Mouse (Mus musculus): ENCODE results near the gene Il10ra. TPM values are rescaled to one million over a fixed set of nuclear protein-coding genes. Genes with fewer than 3 reads are reported as not detected.

Il10ra gene
- polyA plus RNA-seq, 1 experiment from 2014 or later: 0.70 TPM

DNA sequence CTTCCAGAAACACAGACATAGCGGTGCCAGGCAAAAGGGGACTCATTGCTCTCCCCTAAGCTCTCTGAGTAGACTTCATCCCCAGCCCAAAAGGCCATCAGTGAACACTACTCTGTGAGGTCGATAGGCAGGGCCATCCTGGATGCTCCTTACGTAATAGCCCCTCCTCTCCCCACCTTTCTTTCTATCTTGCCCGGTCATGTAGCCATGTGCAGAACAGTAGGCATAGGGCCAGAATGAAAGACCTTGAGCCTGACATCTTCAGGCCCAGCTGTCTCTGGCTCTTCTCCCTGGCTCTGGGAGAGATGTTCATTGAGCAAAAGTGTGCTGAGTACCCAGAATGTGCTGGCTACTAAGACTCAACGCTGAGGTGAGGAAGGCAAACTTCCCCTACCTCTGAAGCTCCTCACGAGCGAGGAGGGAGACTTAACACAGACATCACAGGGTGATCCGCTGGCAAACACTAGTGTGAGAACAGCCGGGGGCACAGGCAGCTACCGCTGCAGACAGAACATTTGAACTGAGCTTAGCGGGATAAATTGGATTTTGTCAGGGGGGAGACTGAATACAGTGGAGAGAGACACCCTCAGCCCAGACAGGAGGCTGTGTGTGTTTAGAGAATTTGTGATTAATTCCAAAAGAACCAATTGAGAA is 53.3 kb downstream of the Il10ra start:
- H3K4me2 ChIP-seq (ENCODE audit: low read length): no peak overlapping the region
- no peak overlapping the region for H3K9ac ChIP-seq (ENCODE audit: low read depth, low read length)
- H3K27me3 ChIP-seq (ENCODE audit: insufficient read depth, low read length): no peaks in the 10 kb centered on the region
- no peaks in the 10 kb centered on the region for H3K9me3 ChIP-seq (replicated peaks; ENCODE audit: low read length)
- ATAC-seq (replicated peaks; ENCODE audit: low FRiP score, low read depth) (no peak), DNase-seq (ENCODE audit: low spot score) (no peak)
- TF ChIP-seq CTCF (IDR thresholded peaks at IDR 0.05; ENCODE audit: low read depth): no peak
- 68% methylated on average over 11 of the region's 11 CpGs for WGBS
- no peaks in the 10 kb centered on the region for H3K36me3 ChIP-seq (ENCODE audit: insufficient read depth, low read length)
- no peaks in the 10 kb centered on the region for H3K4me1 ChIP-seq (replicated peaks; ENCODE audit: insufficient read depth, low read length)
- H3K4me3 ChIP-seq (replicated peaks; ENCODE audit: low read depth, low read length): no peak overlapping the region
- no peak overlapping the region for H3K27ac ChIP-seq

DNA sequence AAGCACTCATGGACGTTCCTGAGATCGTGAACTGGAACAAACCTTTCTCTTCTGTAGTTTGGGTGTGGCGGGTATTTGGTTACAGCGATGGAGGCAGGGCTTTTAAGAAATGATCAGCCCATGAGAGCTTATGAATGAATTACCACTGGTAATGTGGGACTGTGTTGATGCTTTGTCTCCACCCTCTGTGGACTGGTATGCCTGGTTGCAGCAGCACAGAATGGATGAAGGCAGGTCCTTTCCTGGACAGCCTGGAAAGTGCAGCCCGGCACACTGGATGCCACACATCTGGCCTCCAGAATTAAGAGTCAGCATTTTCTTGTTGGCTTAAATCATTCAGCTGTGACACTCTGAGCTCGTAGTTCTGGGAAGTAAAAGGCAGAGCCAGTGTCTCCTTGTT is 56.9 kb downstream of the Il10ra start:
- H3K9me3 ChIP-seq (replicated peaks; ENCODE audit: low read length): no peaks in the 10 kb centered on the region
- TF ChIP-seq CTCF (IDR thresholded peaks at IDR 0.05; ENCODE audit: low read depth): no peak
- no peaks in the 10 kb centered on the region for H3K4me1 ChIP-seq (replicated peaks; ENCODE audit: insufficient read depth, low read length)
- no peak overlapping the region for H3K4me3 ChIP-seq (replicated peaks; ENCODE audit: low read depth, low read length)
- ATAC-seq (replicated peaks; ENCODE audit: low FRiP score, low read depth) (peak; percentile 46; the same call in 1 of the 2 replicates), DNase-seq (ENCODE audit: low spot score) (no peak)
- H3K4me2 ChIP-seq (ENCODE audit: low read length): no peak overlapping the region
- no peak overlapping the region for H3K9ac ChIP-seq (ENCODE audit: low read depth, low read length)
- H3K27ac ChIP-seq: no peak overlapping the region
- no peaks in the 10 kb centered on the region for H3K36me3 ChIP-seq (ENCODE audit: insufficient read depth, low read length)
- WGBS: 30% methylated on average over 6 of the region's 6 CpGs
- H3K27me3 ChIP-seq (ENCODE audit: insufficient read depth, low read length): no peaks in the 10 kb centered on the region

DNA sequence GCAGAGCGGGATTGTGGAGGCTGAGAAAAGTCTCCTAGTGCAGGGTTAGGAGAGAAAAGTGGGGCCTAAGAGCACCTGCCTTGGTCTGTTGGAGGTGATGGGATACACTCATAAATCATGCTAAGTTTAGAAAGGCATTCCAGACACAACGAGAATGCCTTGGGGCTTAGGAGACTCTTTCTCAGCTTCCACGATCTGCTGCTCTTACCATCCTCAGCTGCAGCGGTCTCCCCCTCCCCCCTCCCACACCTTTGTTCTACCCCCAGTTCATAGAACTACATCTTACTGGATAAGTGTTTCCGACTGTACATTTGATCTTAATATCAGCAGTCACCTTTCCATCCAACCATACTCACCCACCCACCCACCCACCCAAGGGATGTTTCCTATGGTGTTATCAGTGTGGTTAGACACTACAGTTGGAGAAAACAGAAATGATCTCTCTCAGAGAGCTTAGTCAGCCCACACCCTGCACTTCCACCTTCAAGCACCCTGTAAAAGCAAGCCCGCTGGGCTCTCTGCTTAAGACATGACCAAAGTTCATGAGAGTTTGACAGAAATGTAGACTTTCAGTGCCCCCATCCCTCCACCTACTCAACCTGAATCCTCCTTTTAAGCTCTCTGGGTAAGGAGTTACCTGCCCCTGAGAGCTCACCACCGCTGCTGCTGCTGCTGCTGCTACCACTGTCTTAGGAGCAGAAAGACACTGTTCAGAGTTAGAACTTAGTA is 61.8 kb downstream of the Il10ra start:
- TF ChIP-seq CTCF (IDR thresholded peaks at IDR 0.05; ENCODE audit: low read depth): no peak
- Histone ChIP-seq H3K9me3 (replicated peaks; ENCODE audit: low read length) (no peaks in the 10 kb centered on the region), H3K27ac (no peak overlapping the region), H3K4me1 (replicated peaks; ENCODE audit: insufficient read depth, low read length) (no peaks in the 10 kb centered on the region), H3K36me3 (ENCODE audit: insufficient read depth, low read length) (no peaks in the 10 kb centered on the region), H3K4me3 (replicated peaks; ENCODE audit: low read depth, low read length) (no peak overlapping the region), H3K27me3 (ENCODE audit: insufficient read depth, low read length) (no peaks in the 10 kb centered on the region), H3K9ac (ENCODE audit: low read depth, low read length) (no peak overlapping the region), H3K4me2 (ENCODE audit: low read length) (no peak overlapping the region)
- no peak for ATAC-seq (replicated peaks; ENCODE audit: low FRiP score, low read depth)
- no peak for DNase-seq (ENCODE audit: low spot score)
- 63% methylated on average over 7 of the region's 7 CpGs for WGBS

- no peak overlapping the region for H3K4me3 ChIP-seq (replicated peaks; ENCODE audit: low read depth, low read length)
- TF ChIP-seq CTCF (IDR thresholded peaks at IDR 0.05; ENCODE audit: low read depth): no peak
- no peaks in the 10 kb centered on the region for H3K36me3 ChIP-seq (ENCODE audit: insufficient read depth, low read length)
- WGBS: 54% methylated on average over 4 of the region's 4 CpGs
- H3K9me3 ChIP-seq (replicated peaks; ENCODE audit: low read length): no peaks in the 10 kb centered on the region
- no peak overlapping the region for H3K9ac ChIP-seq (ENCODE audit: low read depth, low read length)
- no peak overlapping the region for H3K27ac ChIP-seq
- DNase-seq (ENCODE audit: low spot score): no peak
- no peaks in the 10 kb centered on the region for H3K4me1 ChIP-seq (replicated peaks; ENCODE audit: insufficient read depth, low read length)
- no peak overlapping the region for H3K4me2 ChIP-seq (ENCODE audit: low read length)
- ATAC-seq (replicated peaks; ENCODE audit: low FRiP score, low read depth): no peak
- H3K27me3 ChIP-seq (ENCODE audit: insufficient read depth, low read length): no peaks in the 10 kb centered on the region
Observed at GRCm38 (mm10) chr9:45206121-45206520, 62.8 kb downstream of the Il10ra start.

DNA sequence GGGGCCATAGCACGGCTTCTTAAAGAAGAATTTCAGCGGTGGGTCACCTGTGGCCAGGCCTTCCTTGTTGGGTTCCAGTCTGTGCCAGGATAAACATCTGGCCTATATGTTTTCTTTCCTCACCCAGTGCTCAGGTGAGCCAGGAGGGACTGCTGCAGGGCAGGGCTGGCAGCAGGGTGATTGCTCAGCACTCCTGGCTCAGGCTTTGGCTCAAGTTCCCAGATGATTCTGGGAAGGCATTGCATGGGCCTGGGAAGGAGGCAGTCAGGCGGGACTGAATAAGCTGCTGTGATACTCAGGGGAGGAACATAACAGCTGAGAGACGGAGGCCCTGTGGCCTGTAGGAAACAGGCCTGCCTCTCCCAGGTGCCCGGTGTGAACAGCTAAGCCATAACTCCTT is 63.8 kb downstream of the Il10ra start:
- DNase-seq (ENCODE audit: low spot score) (peak; percentile 24), ATAC-seq (replicated peaks; ENCODE audit: low FRiP score, low read depth) (no peak; the same call in 1 of the 2 replicates)
- TF ChIP-seq CTCF (IDR thresholded peaks at IDR 0.05; ENCODE audit: low read depth): no peak
- H3K9ac ChIP-seq (ENCODE audit: low read depth, low read length): no peak overlapping the region
- no peak overlapping the region for H3K4me3 ChIP-seq (replicated peaks; ENCODE audit: low read depth, low read length)
- WGBS: 57% methylated on average over 5 of the region's 5 CpGs
- H3K27ac ChIP-seq: no peak overlapping the region
- no peaks in the 10 kb centered on the region for H3K4me1 ChIP-seq (replicated peaks; ENCODE audit: insufficient read depth, low read length)
- no peaks in the 10 kb centered on the region for H3K9me3 ChIP-seq (replicated peaks; ENCODE audit: low read length)
- no peaks in the 10 kb centered on the region for H3K36me3 ChIP-seq (ENCODE audit: insufficient read depth, low read length)
- H3K27me3 ChIP-seq (ENCODE audit: insufficient read depth, low read length): no peaks in the 10 kb centered on the region
- no peak overlapping the region for H3K4me2 ChIP-seq (ENCODE audit: low read length)

Small RNA genes lying within 50 kb of the gene (microRNA-seq; reads per million reads assigned to microRNA genes)
- not detected for gene Mir7086

Other genes starting within 250 kb of the Il10ra start
- gene Mpzl2, start 229.3 kb downstream of the Il10ra start, polyA plus RNA-seq (2015; fragmentation: Nextera tagmentation; extraction: Ambion mirVana): 21.8 and 23.1 TPM in 2 replicates
- 2.7 and 3.5 TPM in 2 replicates for gene Mpzl3, start 214.0 kb downstream of the Il10ra start, polyA plus RNA-seq (2015; fragmentation: Nextera tagmentation; extraction: Ambion mirVana)
- gene Jaml, start 190.0 kb downstream of the Il10ra start, polyA plus RNA-seq (2015; fragmentation: Nextera tagmentation; extraction: Ambion mirVana): 0.61 and 0.70 TPM in 2 replicates
- gene Scn2b, start 151.4 kb downstream of the Il10ra start, polyA plus RNA-seq (2015; fragmentation: Nextera tagmentation; extraction: Ambion mirVana): 2.4 and 2.8 TPM in 2 replicates
- 4.3 and 4.6 TPM in 2 replicates for gene Scn4b, start 130.8 kb downstream of the Il10ra start, polyA plus RNA-seq (2015; fragmentation: Nextera tagmentation; extraction: Ambion mirVana)
- 0.08 TPM in 1 of 2 replicates, not detected in the other for gene BC049352, start 87.1 kb downstream of the Il10ra start, polyA plus RNA-seq (2015; fragmentation: Nextera tagmentation; extraction: Ambion mirVana)
- 0.36 and 0.46 TPM in 2 replicates for gene Tmprss4, start 65.1 kb downstream of the Il10ra start, polyA plus RNA-seq (2015; fragmentation: Nextera tagmentation; extraction: Ambion mirVana)
- gene Tmprss13, start 50.0 kb upstream of the Il10ra start, polyA plus RNA-seq (2015; fragmentation: Nextera tagmentation; extraction: Ambion mirVana): 0.46 and 0.76 TPM in 2 replicates
- gene Fxyd6, start 101.0 kb upstream of the Il10ra start, polyA plus RNA-seq (2015; fragmentation: Nextera tagmentation; extraction: Ambion mirVana): 141 and 147 TPM in 2 replicates
- gene Fxyd2, start 130.5 kb upstream of the Il10ra start, polyA plus RNA-seq (2015; fragmentation: Nextera tagmentation; extraction: Ambion mirVana): 2,817 and 2,959 TPM in 2 replicates
- gene Dscaml1, start 157.5 kb upstream of the Il10ra start, polyA plus RNA-seq (2015; fragmentation: Nextera tagmentation; extraction: Ambion mirVana): 0.09 and 0.24 TPM in 2 replicates

Data from kidney, postnatal 0 days (tissue).